Mouse (Mus musculus) layer of hippocampus, postnatal 10 days (tissue): ENCODE data around the gene Opcml. TPM values are rescaled to one million over a fixed set of nuclear protein-coding genes. Genes with fewer than 3 reads are reported as not detected.

Experiments
- DNase-seq, 2 experiments: peaks; one replicate each; pipeline ENCODE4 v3.0.0; 2021; ENCODE audit warnings: low spot score in 2 of 2
- total RNA-seq, 2 experiments: library from RNA; stranded (reverse); gene quantifications; 2 replicates each; pipeline ENCODE4 v1.2.3; 2021

The Opcml gene
- total RNA-seq, 2 experiments from 2014 or later: 363 to 385 TPM

GRCm38 (mm10) chr9:27996536-27996935 lies 206.0 kb downstream of the Opcml start:
- no peak for DNase-seq

DNA sequence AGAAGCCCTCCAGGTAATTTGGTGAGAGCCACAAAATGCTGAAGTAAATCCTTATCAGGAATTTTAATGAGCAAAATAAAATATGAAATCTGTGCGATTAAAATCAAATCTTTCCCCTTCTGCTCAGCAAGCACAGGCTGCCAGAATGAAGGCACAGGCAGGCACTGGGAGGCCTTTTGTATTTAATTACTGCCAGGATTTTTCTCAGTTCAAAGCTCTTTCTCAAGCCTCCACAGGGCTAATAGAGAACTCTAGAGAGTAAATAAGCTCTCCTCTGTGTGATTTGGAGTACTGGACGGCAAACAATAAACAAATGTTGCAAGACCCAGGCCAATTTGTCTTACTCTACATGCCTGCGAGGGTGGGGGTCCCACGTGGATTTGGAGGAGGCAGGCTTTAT lies 208.2 kb downstream of the Opcml start:
- peak; percentile 34 to 46 for DNase-seq

DNA sequence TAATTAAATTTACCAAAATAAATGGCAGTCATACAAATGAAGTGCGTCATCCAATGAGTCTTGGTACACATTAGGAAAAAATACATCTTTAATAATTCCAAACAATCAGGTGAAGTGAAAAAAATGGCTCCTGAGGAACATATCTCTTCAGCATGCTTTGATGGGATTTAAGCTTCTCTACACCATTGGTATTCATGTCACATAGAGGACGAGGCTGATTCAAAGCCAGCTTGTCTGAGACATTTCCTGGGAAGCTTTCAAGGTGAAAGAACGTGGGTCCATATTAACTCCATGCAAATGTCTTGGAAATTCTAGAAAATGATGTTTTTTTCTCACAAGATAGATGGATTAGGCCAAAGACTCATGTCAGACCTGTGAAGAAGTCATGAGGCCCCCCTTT lies 212.6 kb downstream of the Opcml start:
- DNase-seq: no peak

DNA sequence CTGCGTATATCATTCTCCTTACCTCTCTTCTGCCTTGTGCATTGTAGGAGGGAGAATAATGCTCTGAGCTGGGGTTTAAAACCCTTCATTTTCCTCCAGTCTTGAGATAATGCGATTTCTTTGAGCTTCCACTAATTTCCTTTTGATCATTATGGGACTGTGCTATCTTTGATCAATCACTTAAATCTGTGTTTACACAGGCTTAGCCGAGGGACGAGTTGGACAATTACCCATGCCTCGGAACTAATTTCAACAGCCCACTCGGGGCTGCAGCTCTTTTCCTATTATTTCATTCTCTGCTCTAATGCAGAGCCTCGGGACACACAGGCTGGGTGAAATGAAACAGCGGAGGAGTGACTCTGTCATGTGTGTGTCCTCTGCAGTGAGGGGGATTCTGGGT lies 220.9 kb downstream of the Opcml start:
- no peak for DNase-seq

DNA sequence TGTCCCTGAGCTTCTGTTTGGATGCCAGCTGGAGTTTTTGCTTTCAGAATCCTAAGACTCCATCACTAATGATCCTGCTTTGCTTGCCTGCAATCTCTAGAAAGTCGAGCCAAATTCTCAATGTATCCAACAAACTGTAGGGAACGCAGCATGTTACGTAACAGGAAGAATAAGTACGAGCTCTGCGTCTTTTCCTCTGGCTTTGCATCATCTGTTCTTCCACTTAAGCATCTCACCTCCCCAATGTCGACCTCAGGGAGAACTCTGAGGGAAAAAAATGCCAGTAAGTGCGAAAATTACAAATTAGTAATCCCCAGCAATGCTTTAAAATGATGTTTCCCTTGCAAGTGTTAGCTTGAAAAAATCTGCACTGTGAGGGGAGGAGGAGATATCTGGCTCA lies 222.1 kb downstream of the Opcml start:
- no peak for DNase-seq

DNA sequence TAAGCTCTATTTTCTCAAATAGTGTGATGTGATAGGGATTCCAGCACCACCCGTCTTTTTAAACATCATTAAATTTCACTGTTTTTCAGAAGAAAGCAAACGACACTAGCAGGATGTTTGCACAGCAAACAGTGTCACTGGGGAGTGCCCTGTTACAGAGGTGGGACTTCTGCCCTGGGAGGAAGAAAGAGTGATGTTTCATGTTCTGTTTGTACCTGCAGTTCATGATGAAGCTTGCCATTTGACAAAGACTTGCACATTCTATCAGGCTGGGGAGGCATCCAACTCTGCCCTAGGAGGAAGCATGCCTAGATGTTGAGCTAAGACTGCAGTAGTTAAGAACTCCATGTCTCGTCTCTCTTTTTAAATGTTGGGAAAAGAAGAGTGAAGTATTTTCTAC lies 222.6 kb downstream of the Opcml start:
- no peak for DNase-seq

- DNase-seq: no peak
Measured at GRCm38 (mm10) chr9:28028156-28028555, 237.6 kb downstream of the Opcml start.

GRCm38 (mm10) chr9:28028788-28029393 lies 238.3 kb downstream of the Opcml start:
- DNase-seq: peak in 1 of 2 experiments; percentile 18

GRCm38 (mm10) chr9:28049157-28049556 lies 258.6 kb downstream of the Opcml start:
- no peak for DNase-seq

DNA sequence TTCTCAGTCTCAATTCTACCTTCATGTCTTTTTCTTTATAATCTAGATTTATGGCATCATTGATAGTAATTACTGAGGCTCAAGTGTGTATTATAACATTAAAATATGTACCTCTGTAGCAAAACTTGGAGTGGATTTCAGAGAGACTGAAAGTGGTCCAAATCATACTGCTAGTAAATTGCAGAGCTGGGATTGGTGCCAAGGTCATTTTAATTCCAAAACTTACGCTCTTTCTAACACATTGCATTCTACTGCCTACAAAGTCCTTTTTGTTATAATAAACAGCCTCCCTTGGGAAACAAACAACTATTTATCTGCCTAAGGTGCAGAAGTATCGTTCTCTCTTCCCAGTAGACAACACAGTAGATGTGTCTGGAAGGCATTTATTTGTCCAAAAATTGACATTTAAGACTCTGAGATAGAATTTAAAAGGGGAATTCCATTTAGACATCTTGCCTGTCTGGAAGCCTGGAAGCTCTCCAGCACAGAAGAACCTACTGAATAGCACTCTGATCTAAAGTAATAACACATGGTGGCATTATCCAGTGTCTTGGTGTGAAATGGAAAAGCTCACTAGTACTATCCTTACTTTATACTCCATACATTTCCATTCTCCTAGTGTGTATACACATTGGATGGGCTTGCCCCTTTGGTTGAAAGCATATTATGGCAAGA lies 266.7 kb downstream of the Opcml start:
- no peak for DNase-seq

DNA sequence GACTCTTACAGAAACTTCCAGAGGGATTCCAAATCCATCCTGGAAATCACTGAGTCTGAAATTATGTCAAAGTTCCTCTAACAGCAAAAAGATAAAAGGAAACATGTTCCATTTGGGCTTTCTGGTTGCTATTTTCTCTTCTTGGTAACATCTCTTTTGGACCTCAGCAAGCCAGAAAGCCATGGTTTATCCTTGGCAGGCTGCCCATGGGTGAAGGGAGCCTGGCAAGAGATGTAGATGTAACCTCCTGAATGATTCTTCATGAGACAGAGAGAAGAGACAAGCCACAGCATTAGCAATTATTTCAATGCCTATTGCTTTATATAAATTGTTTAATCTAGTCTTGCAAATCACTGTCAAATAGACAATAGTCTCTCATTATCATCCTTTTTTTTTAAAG lies 274.6 kb downstream of the Opcml start:
- no peak for DNase-seq

DNA sequence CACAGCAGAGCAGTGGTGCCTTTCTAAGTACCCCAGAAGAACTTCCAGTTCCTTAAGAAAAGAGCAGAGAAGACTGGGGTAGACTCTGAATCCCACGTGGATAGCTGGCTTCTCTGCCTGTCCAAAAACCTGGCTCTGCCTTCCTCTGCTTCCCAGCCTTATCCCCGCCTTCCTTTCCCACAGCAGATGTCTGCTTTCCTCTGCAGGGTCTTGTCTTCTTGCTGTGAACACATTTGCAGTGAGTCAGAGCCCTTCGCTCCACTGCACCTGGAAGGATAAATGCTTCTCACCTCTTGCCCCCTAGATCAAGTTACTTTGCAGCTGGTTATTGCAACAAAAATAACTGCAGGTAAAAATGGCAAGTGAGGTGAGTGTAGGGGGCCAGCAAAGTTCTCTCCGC lies 290.1 kb downstream of the Opcml start:
- DNase-seq: no peak

DNA sequence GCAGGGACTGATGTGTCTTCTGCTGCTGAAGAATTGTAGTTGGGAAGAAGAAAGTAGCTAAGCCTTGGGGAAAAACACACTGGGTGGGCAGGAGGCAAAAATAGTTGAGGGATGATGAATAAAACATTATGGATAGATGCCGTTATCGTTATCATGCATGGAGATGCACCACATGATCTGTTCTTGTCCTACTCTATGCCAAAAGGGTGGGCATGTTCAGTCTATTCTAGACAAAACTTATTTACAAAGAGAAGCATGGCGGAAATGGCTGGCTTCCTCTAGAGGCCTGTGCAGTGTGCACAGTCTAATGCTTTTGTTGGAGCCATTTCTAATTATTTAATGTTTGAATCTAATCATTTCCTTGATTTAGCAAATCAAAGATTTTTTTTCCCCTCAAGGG lies 293.2 kb downstream of the Opcml start:
- DNase-seq: no peak

DNA sequence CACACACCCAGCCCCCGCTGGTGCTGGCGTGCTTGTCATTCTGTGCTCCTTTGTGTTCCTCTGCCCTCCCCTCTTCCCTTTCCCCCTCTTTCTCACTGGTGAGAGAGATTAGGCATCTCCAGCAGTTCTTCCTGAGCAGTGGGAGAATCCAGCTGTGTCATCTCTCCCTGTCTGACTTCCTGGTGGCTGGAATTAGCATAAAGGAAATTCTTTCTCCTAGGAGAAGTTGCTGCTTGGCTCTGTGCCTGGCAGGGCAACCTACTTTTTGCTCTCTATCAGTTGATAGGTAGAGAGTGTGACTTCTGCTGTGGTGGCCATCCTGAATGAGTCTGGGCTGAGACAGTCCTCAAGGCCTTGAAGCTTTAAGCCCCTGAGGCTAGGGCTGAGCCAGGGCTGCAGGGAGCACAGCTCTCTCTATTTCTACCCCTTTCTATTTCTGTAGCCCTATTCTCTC lies 293.7 kb downstream of the Opcml start:
- DNase-seq: no peak

DNA sequence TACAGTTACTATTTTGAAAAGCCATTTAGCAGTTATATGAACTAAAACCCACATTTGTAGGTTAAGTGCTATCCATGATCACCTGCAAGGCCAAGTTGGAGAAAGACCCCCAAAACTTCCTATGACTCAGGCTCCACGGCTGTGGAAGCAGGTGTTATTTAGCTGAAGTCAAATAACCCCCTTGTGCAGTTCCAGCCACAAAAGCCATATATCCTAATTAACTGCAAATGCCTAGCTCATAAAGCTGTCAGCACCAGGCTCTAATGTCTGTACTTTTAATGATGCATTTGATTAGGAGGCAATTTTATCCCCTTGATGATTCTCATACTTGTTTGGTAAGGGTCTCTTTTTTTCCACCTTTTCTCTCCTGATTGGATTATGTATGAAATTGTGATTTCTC lies 300.8 kb downstream of the Opcml start:
- no peak for DNase-seq

DNA sequence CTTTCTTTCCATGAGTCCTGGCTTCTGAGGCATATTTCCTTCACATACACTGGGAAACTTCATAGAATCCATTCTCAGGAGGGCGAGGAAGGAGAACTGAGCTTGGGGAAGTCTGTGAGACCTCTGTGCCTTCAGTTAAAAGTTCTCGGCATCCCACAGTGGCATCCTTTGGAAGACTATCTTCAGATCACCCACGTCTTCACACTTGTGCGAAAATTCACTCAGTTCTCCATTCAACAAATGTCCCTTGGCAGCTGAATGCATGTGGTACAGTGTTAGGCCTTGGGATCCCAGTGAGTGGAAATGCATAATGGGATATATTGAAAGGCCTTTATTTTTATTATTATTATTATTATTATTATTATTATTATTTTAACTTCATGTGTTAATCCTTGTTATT lies 304.1 kb downstream of the Opcml start:
- no peak for DNase-seq

DNA sequence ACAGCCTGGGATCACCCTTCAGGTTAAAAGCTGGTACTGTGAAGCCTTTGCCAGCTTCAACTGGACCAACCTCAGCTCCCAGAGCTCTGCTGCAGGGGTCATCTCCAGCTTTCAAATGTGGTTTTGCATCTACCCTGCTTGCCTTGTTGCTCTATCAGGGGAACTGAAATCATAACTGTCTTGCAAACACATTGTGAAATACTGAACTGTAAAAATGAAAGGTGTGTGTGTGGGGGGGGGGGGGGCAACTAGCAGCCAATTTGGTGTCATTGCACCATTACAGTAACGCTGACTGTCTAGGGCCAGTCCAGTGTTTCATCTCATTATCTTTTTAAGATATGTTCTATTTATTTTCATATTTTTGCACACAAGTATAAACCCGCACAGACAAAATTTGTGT lies 305.6 kb downstream of the Opcml start:
- DNase-seq: no peak

DNA sequence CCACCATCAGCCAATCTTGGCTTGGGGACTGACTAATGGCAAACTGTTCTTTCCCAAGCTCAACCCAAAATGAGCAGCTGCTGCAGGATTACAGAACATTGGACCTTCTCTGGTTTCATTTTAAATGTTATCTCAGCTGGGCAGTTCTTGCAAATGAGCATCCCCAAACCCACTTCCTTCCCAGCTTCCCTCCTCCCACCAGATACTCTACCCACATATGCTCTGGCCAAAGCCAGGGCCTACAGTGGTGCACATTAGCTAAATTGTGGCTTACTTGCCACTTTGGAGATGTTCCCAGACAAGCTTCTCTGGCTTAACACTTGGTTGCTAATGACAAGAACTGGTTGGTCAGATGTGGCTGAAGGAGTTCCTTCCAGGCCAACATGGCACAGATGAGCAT lies 311.4 kb downstream of the Opcml start:
- DNase-seq: peak; percentile 23 to 32

GRCm38 (mm10) chr9:28121858-28122257 lies 331.3 kb downstream of the Opcml start:
- no peak for DNase-seq

DNA sequence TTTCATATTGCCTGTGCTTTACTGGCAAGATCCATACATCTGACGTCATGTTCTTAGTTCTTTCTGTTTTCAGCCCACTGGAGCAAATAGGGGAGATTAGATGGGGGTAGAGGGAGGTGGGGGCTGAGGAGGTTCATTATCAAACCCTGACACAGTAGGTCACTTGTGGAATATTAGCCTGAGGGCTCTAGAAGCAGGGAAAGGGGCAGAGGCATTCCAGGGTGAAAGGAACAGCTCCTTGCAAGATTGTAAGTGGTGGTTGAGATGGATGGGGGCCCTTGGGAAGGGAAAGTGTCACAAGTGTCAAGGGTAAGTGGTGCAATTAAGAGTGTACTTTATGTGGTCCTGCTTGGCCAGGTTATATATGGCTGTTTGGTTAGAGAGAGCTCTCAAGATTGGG lies 338.2 kb downstream of the Opcml start:
- DNase-seq: no peak

DNA sequence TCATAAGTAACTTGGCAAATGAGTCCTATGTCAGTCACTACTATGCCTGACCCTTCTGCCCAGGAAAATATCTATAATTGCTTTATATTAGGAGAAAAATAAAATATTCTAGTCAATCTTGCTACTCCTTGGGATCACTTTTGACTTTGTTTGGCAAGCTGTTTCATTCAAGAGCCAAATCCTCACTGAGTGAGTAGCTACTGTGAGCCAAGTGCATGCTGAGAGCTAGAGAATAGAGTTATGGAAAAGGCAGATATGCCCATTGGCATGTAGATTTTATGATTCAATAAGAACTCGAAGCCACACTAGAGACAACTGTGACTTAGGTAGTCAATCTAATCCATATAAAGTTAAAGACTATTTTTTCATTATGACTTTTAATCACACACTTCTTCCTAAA lies 340.9 kb downstream of the Opcml start:
- DNase-seq: no peak

DNA sequence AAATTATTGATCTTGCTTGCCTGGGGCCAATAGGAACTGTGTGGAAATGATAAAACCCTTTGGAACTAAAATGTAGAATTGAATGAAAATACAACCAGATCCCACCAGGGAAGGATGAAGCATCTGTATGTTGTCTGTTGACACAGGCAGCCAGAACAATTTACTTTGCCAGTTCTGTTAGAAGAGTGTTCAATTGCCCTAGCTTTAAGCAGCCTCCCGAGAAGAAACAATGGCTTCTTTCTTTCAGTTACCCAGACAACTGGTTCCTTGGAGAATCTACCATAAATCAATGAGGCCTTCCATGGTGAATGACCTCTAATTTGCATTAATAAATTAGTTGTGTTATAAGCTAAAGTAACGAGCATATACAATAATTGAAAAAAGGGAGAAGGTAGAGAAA lies 346.0 kb downstream of the Opcml start:
- DNase-seq: no peak

DNA sequence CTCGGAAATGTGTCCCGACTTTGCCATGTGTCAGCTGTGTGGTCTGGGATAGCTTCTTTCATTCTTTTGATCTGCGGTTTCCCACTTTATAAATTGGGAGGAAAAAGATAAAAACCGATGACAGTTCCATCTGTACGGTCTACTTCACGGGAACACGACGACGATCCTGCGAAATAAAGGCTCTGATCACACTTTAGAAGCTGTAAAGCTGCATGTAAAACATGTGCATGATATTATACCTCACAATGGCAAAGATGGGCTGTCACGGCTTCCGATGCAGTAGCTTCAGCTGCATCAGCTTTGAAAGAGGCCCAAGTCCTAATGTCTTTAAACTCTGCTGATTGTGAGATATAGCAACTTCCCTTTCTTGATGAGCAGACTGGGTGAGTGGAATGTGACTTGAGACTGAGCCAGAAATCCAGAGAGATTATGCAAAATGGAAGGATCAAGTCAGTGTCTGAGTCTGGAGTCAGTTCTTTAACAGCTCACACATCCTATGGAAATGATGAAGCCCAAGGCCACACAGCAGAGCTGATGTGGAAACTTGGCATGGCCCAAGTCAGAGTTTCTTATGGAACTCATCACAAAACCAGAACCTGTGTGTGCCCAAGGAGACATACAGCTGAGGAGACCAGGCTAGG lies 349.5 kb downstream of the Opcml start:
- no peak for DNase-seq
